Mouse (Mus musculus): ENCODE data around the gene Zfp715.
A peak's percentile ranks its signal among the peaks of the same experiment; 100 is the strongest.
"Not testable (repeated sequence)": the region's sequence is repeated elsewhere in the genome, so short reads cannot be mapped to it uniquely, and the experiment has no call there.

The Zfp715 gene

GRCm38 (mm10) chr7:43313013-43313428 is at the start of gene Zfp715:
Gene Zfp715, minus strand, starts transcription at chr7:43313294.
- DNase-seq = peak; percentile 73 to 78

- DNase-seq = no peak
Measured at GRCm38 (mm10) chr7:43362021-43362420, 48.9 kb upstream of the Zfp715 start.

- DNase-seq = no peak
Measured at GRCm38 (mm10) chr7:43361442-43361841, 48.3 kb upstream of the Zfp715 start.

GRCm38 (mm10) chr7:43358556-43358955 is 45.5 kb upstream of the Zfp715 start:
- no peak for DNase-seq

GRCm38 (mm10) chr7:43354893-43355835 is 42.1 kb upstream of the Zfp715 start:
- no peak for DNase-seq

- DNase-seq = no peak
Measured at GRCm38 (mm10) chr7:43353758-43354157, 40.7 kb upstream of the Zfp715 start.

- no peak for DNase-seq
Measured at GRCm38 (mm10) chr7:43353118-43353517, 40.0 kb upstream of the Zfp715 start.

- no peak for DNase-seq
Measured at GRCm38 (mm10) chr7:43351154-43351553, 38.1 kb upstream of the Zfp715 start, which contains the start of gene Siglecf. Gene Siglecf, plus strand, starts transcription at chr7:43351341.

GRCm38 (mm10) chr7:43349623-43350022 is 36.5 kb upstream of the Zfp715 start:
- DNase-seq = not testable (repeated sequence)

- DNase-seq = no peak
Measured at GRCm38 (mm10) chr7:43346571-43346970, 33.5 kb upstream of the Zfp715 start.

- no peak for DNase-seq
Measured at GRCm38 (mm10) chr7:43346148-43346547, 33.1 kb upstream of the Zfp715 start.

GRCm38 (mm10) chr7:43344491-43344890 is 31.4 kb upstream of the Zfp715 start:
- no peak for DNase-seq

- DNase-seq = no peak
Measured at GRCm38 (mm10) chr7:43344020-43344419, 30.9 kb upstream of the Zfp715 start.

GRCm38 (mm10) chr7:43343191-43343590 is 30.1 kb upstream of the Zfp715 start:
- no peak for DNase-seq

GRCm38 (mm10) chr7:43340771-43341170 is 27.7 kb upstream of the Zfp715 start:
- DNase-seq = no peak

GRCm38 (mm10) chr7:43333899-43334298 is 20.8 kb upstream of the Zfp715 start:
- no peak for DNase-seq

- no peak for DNase-seq
Measured at GRCm38 (mm10) chr7:43333203-43333602, 20.1 kb upstream of the Zfp715 start.

GRCm38 (mm10) chr7:43328101-43328500 is 15.0 kb upstream of the Zfp715 start:
- no peak for DNase-seq

- no peak for DNase-seq
Measured at GRCm38 (mm10) chr7:43326223-43326780, 13.2 kb upstream of the Zfp715 start.

- DNase-seq = no peak
Measured at GRCm38 (mm10) chr7:43312386-43313012, 595 bp downstream of the Zfp715 start.

GRCm38 (mm10) chr7:43311632-43312031 is 1.5 kb downstream of the Zfp715 start:
- no peak for DNase-seq

GRCm38 (mm10) chr7:43309069-43309468 is 4.0 kb downstream of the Zfp715 start:
- DNase-seq = no peak

GRCm38 (mm10) chr7:43305235-43305634 is 7.9 kb downstream of the Zfp715 start:
- DNase-seq = no peak

- no peak for DNase-seq
Measured at GRCm38 (mm10) chr7:43291524-43291923, 21.6 kb downstream of the Zfp715 start.

Data from thymus, postnatal 36 days (tissue).